Mouse (Mus musculus) spleen, postnatal 14 days (tissue): ENCODE results near the gene Cnpy1.

Experiments
- DNase-seq, 2 experiments: peaks; one replicate each; pipeline ENCODE4 v3.0.0; 2021 to 2022; ENCODE audit warnings: low spot score in 2 of 2

The Cnpy1 gene

DNA sequence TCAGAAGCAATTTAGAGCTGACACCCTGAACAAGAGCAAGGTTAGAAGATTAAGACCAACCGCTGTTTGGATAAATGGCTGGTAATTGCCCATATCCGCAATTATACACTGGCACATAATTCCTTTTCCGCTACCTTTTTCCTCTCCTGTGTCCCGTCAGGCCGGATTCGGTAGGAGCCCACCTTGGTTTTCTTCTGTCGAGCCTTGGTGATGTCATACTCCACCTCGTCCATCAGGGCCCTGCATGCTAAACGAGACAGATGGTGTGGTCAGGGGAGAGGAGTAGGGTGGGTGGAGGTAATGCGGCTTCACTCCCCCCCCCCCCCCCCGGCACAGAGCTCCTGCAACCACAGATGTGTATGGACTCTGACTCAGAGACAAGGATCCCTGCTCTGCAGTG lies at the start of gene Cnpy1:
Gene Cnpy1 (minus strand): TSS at position 233 of the 400 bp plus-strand sequence.
- DNase-seq, result no peak

GRCm38 (mm10) chr5:28293990-28294389 lies 48.4 kb upstream of the Cnpy1 start:
- DNase-seq, result peak; percentile 71 to 84

DNA sequence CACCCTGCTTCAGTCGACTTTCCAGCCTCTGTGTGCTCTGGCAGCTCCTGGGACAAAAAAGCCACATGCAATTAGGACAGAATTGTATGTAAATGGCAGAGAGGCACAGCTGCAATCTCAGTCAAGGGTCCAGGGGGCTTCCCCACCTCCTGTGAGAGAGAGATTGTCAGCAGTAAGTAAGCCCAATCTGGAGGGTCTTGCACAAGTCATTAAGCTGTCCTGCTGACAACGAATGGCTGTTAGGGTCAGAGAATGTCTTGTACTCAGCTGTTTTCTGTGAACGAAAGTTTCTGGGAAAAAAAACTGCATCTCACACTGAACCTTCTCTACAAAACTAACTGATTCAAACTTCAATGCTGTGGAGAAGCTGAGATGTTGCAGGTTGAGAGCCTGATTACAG lies 46.7 kb upstream of the Cnpy1 start:
- DNase-seq, result no peak

- DNase-seq, result no peak
Measured at GRCm38 (mm10) chr5:28291118-28291850, 45.7 kb upstream of the Cnpy1 start.

GRCm38 (mm10) chr5:28290630-28291029 lies 45.0 kb upstream of the Cnpy1 start:
- no peak for DNase-seq

DNA sequence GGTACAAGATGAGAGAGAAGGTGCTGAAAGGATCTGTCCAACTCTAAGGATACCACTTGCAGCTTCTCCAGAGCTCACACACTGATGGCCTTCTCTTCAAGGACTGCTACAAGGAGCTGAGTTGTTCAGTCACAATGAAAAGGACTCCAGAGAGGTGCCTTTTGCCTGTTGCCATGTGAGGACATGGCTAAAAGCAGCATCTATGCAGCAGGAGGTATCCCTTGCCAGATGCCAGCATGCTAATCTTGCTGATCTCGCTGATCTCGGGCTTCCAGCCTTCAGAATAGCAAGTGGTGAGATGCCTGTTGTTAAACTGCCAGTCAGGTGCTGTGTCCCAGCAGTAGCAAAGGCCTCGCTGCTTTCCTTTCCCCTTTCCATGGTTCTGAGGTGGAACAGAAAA lies 43.5 kb upstream of the Cnpy1 start:
- DNase-seq, result no peak

DNA sequence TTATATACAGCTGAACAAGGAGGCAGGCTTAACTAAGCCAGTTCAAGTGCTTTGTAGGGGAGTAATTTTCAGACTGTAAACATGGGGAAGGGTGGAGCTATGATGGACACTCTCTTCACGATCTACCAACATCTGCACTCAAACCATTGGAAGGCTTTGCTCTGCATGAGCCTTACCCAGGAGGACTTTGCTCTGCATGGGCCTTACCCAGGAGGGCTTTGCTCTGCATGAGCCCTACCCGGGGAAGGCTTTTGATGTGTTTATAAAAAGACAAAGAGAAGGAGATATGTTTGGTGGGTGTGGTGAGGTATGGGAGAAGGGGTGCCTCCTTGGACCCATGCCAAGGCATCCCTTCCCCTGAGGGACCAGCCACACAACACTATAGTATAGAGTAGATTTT lies 31.7 kb upstream of the Cnpy1 start:
- DNase-seq, result no peak

GRCm38 (mm10) chr5:28272836-28273235 lies 27.2 kb upstream of the Cnpy1 start:
- no peak for DNase-seq

DNA sequence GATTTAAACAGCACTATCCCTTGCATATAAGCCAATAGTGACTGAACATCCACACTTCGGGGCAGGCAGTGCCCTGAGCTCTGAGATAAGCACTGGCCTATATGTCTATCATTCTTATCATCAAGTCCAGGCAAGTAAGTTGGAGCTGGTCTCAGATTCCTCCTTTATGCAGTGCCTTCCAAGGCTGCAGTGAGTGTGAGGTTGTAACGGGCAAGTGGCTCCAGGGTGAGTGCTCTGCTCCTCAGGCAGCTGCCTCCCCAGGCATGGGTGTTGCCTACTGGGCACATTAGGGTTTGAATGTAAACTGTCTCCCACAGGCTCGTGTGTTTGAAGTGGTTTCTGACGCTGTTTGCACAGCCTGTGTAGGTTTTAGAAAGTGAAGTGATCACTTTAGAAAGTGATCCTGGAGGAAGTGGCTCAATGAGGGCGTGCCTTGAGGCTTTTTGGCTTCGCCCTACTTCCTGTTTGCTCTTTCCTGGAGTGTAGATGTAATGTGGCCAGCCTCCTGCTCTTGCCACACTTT lies 23.9 kb upstream of the Cnpy1 start:
- DNase-seq, result peak in 1 of 2 experiments; percentile 1

GRCm38 (mm10) chr5:28267576-28267975 lies 22.0 kb upstream of the Cnpy1 start:
- DNase-seq, result no peak

GRCm38 (mm10) chr5:28265653-28266052 lies 20.0 kb upstream of the Cnpy1 start:
- DNase-seq, result no peak

GRCm38 (mm10) chr5:28263852-28264251 lies 18.2 kb upstream of the Cnpy1 start:
- DNase-seq, result no peak

DNA sequence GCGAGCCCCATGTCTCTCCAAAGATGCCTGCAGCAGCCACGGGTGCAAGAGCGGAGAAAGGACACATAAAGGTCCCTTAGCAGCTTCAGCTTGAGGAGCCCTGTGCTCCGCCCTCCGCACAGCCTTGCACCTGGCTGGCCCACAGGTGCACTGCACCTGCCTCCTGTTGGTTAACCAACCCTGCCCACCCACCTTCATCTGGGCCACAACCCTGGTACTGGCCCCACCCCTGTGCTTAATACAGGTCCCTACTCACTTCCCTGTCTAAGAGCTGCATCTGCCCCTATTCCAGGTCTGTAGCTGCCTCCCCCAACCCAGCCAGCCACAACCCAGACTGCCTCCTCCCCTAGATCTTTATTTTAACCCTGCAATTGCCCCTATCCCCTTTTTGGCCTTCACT lies 16.5 kb upstream of the Cnpy1 start:
- DNase-seq, result no peak

DNA sequence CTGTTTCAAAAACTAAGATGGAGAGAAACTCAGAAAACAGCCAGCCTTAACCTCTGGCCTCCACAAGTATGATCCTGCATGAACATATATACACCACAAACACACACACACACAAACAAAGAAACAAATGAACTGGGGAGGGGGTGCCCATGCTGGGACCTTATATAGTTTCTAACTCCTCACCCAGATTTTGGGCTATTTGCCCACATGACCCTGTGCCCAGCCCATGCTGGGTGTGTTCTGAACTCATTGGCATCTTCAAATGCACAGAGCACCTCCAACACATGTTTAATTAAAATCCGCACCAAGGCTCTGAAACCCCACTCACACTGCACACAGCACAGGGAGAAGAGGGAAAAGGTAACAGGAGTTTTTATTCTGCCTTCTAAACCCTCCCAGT lies 14.3 kb upstream of the Cnpy1 start:
- DNase-seq, result no peak

DNA sequence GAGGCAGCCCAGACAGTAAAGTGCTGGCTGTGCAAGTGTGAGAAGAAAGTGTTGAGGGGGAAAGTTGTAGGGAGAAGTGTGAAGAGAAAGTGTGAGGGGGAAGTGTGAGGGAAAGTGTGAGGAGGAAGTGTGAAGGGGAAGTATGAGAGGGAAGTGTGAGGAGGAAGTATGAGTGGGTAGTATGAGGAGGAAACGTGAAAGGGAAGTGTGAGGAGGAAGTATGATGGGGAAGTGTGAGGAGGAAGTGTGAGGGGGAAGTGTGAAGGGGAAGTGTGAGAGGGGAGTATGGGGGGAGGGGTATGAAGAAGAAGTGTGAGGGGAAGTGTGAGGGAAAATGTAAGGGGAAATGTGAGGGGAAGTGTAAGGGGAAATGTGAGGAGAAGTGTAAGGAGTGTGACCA lies 13.8 kb upstream of the Cnpy1 start:
- DNase-seq, result no peak

GRCm38 (mm10) chr5:28257816-28258215 lies 12.2 kb upstream of the Cnpy1 start:
- DNase-seq, result no peak

DNA sequence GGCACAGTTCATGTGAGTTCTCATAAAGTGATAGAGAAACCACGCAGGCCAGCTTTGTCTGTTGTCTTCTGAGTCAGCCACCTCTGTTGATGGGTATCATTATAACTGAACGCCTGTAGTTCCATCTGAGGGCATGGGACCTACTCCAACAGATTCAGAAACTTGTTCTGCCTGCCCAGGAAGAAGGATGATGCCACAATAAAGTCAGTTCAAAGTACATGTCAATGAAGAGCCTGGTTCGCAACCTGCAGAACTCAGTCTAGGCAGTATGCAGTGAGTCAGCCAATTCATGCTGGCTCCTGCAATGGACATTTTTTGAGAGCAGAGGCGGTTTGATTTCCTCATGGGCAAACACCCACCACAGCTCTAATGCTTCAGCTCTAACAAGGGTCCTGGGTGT lies 7.4 kb upstream of the Cnpy1 start:
- no peak for DNase-seq

DNA sequence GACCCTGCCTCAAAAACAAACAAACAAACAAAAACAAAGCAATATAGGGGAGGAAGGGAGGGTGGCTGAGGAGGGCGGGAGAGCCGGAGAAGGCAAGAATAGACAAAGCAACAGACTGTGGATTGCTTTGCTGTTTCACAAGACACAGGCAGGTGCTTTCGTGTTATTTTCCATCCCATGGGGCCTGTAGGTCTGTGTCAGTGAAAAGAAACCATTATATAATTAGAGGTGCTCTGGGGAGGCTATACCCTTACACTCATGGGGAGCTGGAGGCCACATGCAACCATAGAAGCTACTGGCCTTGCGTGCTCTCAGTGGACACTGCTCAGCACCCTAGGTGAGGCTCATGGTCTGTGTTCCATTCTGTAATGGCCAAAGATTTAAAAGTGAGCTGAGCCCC lies 6.7 kb upstream of the Cnpy1 start:
- no peak for DNase-seq

DNA sequence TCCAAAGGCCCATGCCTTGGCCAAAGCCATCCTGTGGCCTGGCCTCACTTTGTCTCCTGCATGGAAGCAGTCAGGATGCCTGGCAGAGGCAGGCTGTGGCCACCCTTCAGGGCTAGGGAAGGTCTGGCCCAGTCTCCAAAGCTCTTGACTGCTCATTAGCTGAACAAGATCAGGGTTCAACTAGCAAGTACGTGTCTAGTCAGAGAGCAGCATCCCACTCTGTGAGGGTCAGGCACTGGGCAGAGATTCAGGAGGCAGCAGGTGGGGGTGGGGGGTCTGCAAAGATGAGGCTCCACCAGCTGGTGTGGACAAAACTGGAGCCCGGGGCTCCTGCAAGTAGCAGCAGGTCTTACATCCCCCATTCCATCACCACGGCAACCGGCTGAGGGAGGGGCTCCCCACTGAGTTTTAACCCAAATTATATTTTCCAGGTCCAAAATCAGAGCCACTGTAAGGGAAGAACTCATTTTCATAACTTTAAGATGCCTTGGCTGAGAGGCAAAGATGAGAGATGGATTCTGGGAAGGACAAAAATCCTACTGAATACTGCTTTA lies 5.7 kb upstream of the Cnpy1 start:
- DNase-seq, result no peak

DNA sequence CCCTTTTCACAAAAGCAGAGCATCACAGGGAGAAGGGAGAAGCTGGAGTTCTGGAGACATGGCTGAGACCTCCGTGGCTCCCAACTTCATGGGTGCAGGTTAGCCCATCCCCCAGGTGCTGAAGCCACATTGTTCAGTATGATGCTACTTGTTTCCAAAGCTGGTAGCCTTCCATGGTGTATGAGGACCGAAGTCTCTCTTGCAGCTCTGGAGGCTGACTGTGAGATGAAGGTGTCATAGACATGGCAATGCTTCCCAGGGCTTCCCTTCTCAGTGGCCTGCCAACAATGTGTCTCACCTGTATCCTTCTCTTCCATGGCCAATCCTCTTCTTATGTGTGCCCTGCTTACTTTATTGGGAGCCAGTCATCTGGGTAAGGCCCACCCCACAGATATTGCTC lies 4.9 kb upstream of the Cnpy1 start:
- no peak for DNase-seq

DNA sequence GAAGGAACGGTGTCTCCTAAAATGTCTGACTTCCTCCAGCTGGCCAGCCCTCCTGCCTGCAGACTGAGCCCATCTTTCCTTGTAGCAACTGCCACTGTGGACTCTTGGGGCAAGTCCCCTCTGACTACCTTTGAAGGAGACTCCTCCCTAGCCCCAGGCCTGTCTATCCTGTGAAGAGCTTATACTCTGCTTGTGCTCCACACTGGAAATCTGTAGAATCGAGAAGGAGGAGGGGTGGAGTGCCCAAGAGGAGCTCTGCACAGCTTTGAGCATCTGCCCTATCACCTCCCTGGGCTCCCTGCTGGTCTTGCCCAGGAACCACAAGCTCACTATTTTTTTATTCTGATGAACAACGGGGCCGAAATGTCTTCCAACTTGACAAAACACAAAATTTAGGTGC lies 485 bp downstream of the Cnpy1 start:
- no peak for DNase-seq

DNA sequence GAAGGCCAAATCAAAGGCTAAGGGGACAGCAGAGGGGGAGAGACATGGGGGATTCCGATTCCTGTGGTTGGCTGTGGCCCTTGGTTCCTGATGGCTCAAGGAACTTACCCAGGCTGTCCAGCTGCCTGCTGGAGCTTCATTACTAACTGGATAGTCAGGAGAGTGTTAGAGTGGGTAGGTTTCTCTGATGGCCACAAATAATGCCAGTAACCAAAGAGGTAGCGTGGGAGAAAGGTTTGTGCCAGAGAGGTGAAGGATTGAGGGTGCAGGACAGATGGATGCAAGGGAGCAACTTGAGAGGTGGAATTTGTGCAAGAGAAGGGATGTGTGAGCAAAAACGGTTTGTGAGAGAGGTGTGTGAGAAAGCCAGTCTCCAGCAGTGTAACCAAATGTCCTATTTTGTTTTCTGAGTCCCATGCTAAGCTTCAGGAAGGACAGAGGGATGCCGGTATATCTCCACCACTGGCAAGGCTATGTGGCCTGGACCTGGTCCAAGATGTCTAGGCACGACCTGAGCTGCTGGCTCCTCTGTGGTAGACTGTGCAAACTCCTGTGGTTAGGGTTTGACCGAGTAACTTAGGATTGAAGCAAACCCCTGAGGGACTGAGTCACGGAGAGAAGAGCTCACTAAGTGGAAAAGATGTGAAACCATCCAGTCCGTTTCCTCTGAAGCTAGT lies 2.0 kb downstream of the Cnpy1 start:
- DNase-seq, result no peak

DNA sequence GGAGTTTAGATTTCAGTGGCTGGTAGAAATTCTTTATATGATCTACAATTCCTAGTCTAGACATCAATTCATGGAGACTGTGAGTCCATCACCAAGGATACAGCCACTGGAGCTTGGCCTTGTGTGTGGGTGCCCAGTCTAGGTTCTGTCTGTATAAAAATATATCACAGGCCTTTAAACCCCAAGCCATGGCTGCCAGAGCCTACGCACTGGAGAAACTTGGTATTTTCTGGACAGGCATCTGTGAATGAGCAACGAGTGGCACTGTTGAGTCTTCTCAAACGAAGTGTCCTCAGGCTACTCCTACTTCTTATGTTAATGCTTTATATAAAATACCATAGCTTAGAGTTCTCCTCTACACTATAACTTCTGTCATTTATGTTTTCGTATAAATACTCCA lies 4.2 kb downstream of the Cnpy1 start:
- no peak for DNase-seq
